In genomic region chr1:39332456-39332855, GRCm38 (mm10) we compare ENCODE assay signal across 22 mouse cellular contexts. TPM values are rescaled to one million over a fixed set of nuclear protein-coding genes. Genes with fewer than 3 reads are reported as not detected.
DNase-seq lines count a peak whose midpoint lies in the region; ATAC-seq and TF ChIP-seq lines count a peak whose summit lies in the region.
"Had no signal": no experiment of that assay in that cellular context is flagged by ENCODE, and none has a peak within 500 bp of the region (broad histone marks: within the 10 kb centered on the region; RNA-seq: fewer than 3 reads in every experiment).

No protein-coding gene starts in this region.

- H3K4me2 ChIP-seq in intestine, embryonic 14.5 days (ENCODE audit: low read length): no peak overlapping the region
- no peak overlapping the region for H3K4me2 ChIP-seq in intestine, embryonic 15.5 days (replicated peaks)
- no peak overlapping the region for H3K4me2 ChIP-seq in intestine, postnatal 0 days (replicated peaks; ENCODE audit: low read depth)
- H3K4me2 ChIP-seq: embryonic facial prominence, embryonic 13.5 days; embryonic facial prominence, embryonic 15.5 days; forebrain, embryonic 12.5 days had no signal

- H3K27ac ChIP-seq in intestine, embryonic 14.5 days (ENCODE audit: low read depth): no peak overlapping the region
- H3K27ac ChIP-seq in intestine, embryonic 15.5 days: no peak overlapping the region
- no peak overlapping the region for H3K27ac ChIP-seq in intestine, postnatal 0 days (ENCODE audit: low read depth, low read length)
- H3K27ac ChIP-seq in limb, embryonic 10.5 days: no peak overlapping the region
- H3K27ac ChIP-seq: embryonic facial prominence, embryonic 13.5 days; embryonic facial prominence, embryonic 15.5 days; forebrain, embryonic 10.5 days; forebrain, embryonic 12.5 days had no signal

- no peaks in the 10 kb centered on the region for H3K27me3 ChIP-seq in intestine, embryonic 14.5 days (replicated peaks; ENCODE audit: control insufficient read depth, insufficient read depth, low read length)
- H3K27me3 ChIP-seq in intestine, embryonic 15.5 days (replicated peaks): no peaks in the 10 kb centered on the region
- no peaks in the 10 kb centered on the region for H3K27me3 ChIP-seq in intestine, postnatal 0 days (replicated peaks; ENCODE audit: control insufficient read depth, insufficient read depth, low read length)
- peaks cover 23% of the 10 kb centered on the region for H3K27me3 ChIP-seq in limb, embryonic 10.5 days (ENCODE audit: low read depth, poor library complexity, severe bottlenecking)

- WGBS in intestine, embryonic 14.5 days: 75% methylated on average over 4 of the region's 4 CpGs
- WGBS in intestine, embryonic 15.5 days: 67% methylated on average over 4 of the region's 4 CpGs
- 47% methylated on average over 4 of the region's 4 CpGs for whole genome bisulfite sequencing in intestine, postnatal 0 days
- 91% methylated on average over 4 of the region's 4 CpGs for WGBS in limb, embryonic 10.5 days

- no peaks in the 10 kb centered on the region for H3K9me3 ChIP-seq in intestine, embryonic 14.5 days (ENCODE audit: control insufficient read depth, low read length)
- H3K9me3 ChIP-seq in intestine, embryonic 15.5 days: no peaks in the 10 kb centered on the region
- H3K9me3 ChIP-seq in intestine, postnatal 0 days (ENCODE audit: control insufficient read depth): no peaks in the 10 kb centered on the region
- H3K9me3 ChIP-seq in limb, embryonic 10.5 days (replicated peaks): no peaks in the 10 kb centered on the region
- H3K9me3 ChIP-seq: embryonic facial prominence, embryonic 13.5 days; embryonic facial prominence, embryonic 15.5 days; forebrain, embryonic 10.5 days; forebrain, embryonic 12.5 days had no signal

- H3K9ac ChIP-seq in intestine, embryonic 14.5 days (ENCODE audit: low read length): no peak overlapping the region
- no peak overlapping the region for H3K9ac ChIP-seq in intestine, embryonic 15.5 days
- H3K9ac ChIP-seq in intestine, postnatal 0 days (ENCODE audit: low read depth, low read length): no peak overlapping the region
- H3K9ac ChIP-seq: embryonic facial prominence, embryonic 13.5 days; embryonic facial prominence, embryonic 15.5 days; forebrain, embryonic 12.5 days had no signal

- H3K4me3 ChIP-seq in intestine, embryonic 14.5 days (ENCODE audit: low read depth, low read length): no peak overlapping the region
- H3K4me3 ChIP-seq in intestine, embryonic 15.5 days (replicated peaks): no peak overlapping the region
- H3K4me3 ChIP-seq in intestine, postnatal 0 days (ENCODE audit: low read depth, low read length): no peak overlapping the region
- H3K4me3 ChIP-seq in limb, embryonic 10.5 days: no peak overlapping the region
- H3K4me3 ChIP-seq: embryonic facial prominence, embryonic 13.5 days; embryonic facial prominence, embryonic 15.5 days; erythroblast, embryonic 14.5 days; forebrain, embryonic 10.5 days; forebrain, embryonic 12.5 days had no signal

- ATAC-seq in intestine, embryonic 14.5 days (replicated peaks; ENCODE audit: low FRiP score, low TSS enrichment, low read depth): peak; percentile 47; the same call in 1 of the 2 replicates
- peak; percentile 77 for ATAC-seq in intestine, embryonic 15.5 days
- peak; percentile 67 for ATAC-seq in intestine, postnatal 0 days
- ATAC-seq: forebrain, embryonic 14.5 days; forebrain, embryonic 16.5 days had no signal

- H3K4me1 ChIP-seq in intestine, embryonic 14.5 days (replicated peaks; ENCODE audit: control insufficient read depth, insufficient read depth, low read length): no peaks in the 10 kb centered on the region
- no peaks in the 10 kb centered on the region for H3K4me1 ChIP-seq in intestine, embryonic 15.5 days (replicated peaks)
- no peaks in the 10 kb centered on the region for H3K4me1 ChIP-seq in intestine, postnatal 0 days (replicated peaks; ENCODE audit: control insufficient read depth, insufficient read depth, low read length)
- H3K4me1 ChIP-seq in limb, embryonic 10.5 days: peaks cover 13% of the 10 kb centered on the region
- H3K4me1 ChIP-seq: forebrain, embryonic 12.5 days had no signal

- H3K36me3 ChIP-seq in intestine, embryonic 14.5 days (ENCODE audit: control insufficient read depth, insufficient read depth, low read length): no peaks in the 10 kb centered on the region
- H3K36me3 ChIP-seq in intestine, embryonic 15.5 days: no peaks in the 10 kb centered on the region
- H3K36me3 ChIP-seq in intestine, postnatal 0 days (ENCODE audit: control insufficient read depth, insufficient read depth): peaks cover 7% of the 10 kb centered on the region; the same call in 1 of the 2 replicates
- no peaks in the 10 kb centered on the region for H3K36me3 ChIP-seq in limb, embryonic 10.5 days
- H3K36me3 ChIP-seq: embryonic facial prominence, embryonic 13.5 days; embryonic facial prominence, embryonic 15.5 days; forebrain, embryonic 10.5 days; forebrain, embryonic 12.5 days had no signal

- no peak for DNase-seq in intestine, embryonic 14.5 days (ENCODE audit: low spot score)
- no peak for DNase-seq in limb, embryonic 10.5 days (ENCODE audit: low spot score)
- no peak for DNase-seq in gastrocnemius, postnatal 4 days (ENCODE audit: low spot score in 2 of 2)
- DNase-seq: adrenal gland, adult 2 months; adrenal gland, postnatal 10 days; adrenal gland, postnatal 25 days; cerebellum, adult 11 months; cerebellum, adult 18-20 months; cerebellum, adult 8-10 months; cerebellum, adult 9-11 months; cerebellum, postnatal 14 days; cerebellum, postnatal 36 days; embryo, embryonic 11 days had no signal

- TF ChIP-seq CTCF in intestine, postnatal 0 days (IDR thresholded peaks at IDR 0.05; ENCODE audit: low read depth): no peak

RNA-seq across cellular contexts. Expression of gene Rpl31, which starts 35.2 kb away (rescaled TPM):
- 795 and 877 TPM in 2 replicates for polyA plus RNA-seq in intestine, embryonic 14.5 days (2014; fragmentation: Nextera tagmentation; extraction: Ambion mirVana)
- polyA plus RNA-seq in intestine, embryonic 15.5 days (2015; fragmentation: Nextera tagmentation; extraction: Ambion mirVana): 528 and 550 TPM in 2 replicates
- polyA plus RNA-seq in intestine, postnatal 0 days (2015; fragmentation: Nextera tagmentation; extraction: Ambion mirVana): 434 and 438 TPM in 2 replicates
- polyA plus RNA-seq in limb, embryonic 10.5 days (2016; fragmentation: Nextera tagmentation; extraction: Ambion mirVana): 467 and 570 TPM in 2 replicates
- total RNA-seq in gastrocnemius, postnatal 4 days (2021): 1,000 to 10,000 TPM; 1,069 to 1,134 TPM
